Mouse (Mus musculus) megakaryocyte, adult 5-6 weeks (primary cell): ENCODE measurements around the gene Carmil3. TPM values are rescaled to one million over a fixed set of nuclear protein-coding genes. Genes with fewer than 3 reads are reported as not detected.
A peak's percentile ranks its signal among the peaks of the same experiment; 100 is the strongest.

Experiments used
- ATAC-seq: 2 replicates; pipeline ENCODE4 v1.8.0; 2016; ENCODE audit warnings: mild to moderate bottlenecking, inconsistent platforms; ENCODE audit not compliant: poor library complexity, severe bottlenecking
- total RNA-seq, 2 experiments: library from RNA; stranded (forward) in 1 of 2; stranded (reverse) in 1 of 2; fragments of 153-499, 151-499 nt in 1 of 2; fragments of 221-1000, 200-1000 nt in 1 of 2; gene quantifications; 2 replicates each; pipeline versions ENCODE4 v1.2.3 to v1.2.4; 2015 to 2017

Gene Carmil3
- total RNA-seq, 2 experiments from 2014 or later: 0.15 to 1.5 TPM

GRCm38 (mm10) chr14:55540787-55541321, 50.4 kb downstream of the Carmil3 start:
- no peak for ATAC-seq

- ATAC-seq: no peak
These were observed 51.8 kb downstream of the Carmil3 start for GRCm38 (mm10) chr14:55542268-55542667.

- ATAC-seq: no peak
These were observed 53.9 kb downstream of the Carmil3 start for GRCm38 (mm10) chr14:55544334-55544733.

DNA sequence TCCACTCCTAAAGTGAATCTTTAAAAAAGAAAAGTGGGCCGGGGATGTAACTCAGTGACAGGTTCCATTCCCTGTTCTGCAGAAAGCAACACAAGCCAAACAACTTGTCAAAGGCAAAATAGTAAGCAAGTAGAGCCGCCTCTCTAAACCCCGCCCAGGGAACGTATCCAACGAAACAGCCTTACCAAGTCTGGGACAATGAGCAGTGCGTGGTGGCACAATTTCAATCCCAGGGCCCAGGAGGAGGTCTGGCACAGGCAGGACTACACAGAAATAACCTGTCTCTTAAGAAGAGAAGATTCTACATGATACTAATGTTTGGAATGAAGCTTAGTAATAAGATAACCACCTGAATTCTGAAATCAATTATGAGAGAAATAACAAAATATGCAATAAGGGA, 59.7 kb downstream of the Carmil3 start:
- ATAC-seq: no peak

- no peak for ATAC-seq
These were observed 60.9 kb downstream of the Carmil3 start for GRCm38 (mm10) chr14:55551347-55551746.

DNA sequence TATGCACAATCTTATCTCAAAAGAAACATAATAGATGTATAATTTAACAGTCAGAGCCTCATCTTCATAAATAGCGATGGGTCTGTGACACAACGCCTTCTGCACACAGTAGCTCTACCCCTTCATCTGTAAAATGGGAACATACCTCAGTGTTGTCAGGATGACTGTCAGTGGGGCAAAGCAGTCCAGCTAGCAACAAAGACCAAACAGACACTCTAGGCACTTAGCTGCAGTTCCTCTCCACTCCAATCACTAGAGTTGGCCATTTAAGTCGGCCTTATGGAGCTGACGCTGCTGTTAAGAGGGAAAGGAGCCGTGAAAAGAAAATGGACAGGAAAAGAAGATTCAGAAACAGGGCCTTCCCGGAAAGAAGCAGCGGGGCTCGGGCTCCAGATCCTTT, 61.3 kb downstream of the Carmil3 start:
- no peak for ATAC-seq

DNA sequence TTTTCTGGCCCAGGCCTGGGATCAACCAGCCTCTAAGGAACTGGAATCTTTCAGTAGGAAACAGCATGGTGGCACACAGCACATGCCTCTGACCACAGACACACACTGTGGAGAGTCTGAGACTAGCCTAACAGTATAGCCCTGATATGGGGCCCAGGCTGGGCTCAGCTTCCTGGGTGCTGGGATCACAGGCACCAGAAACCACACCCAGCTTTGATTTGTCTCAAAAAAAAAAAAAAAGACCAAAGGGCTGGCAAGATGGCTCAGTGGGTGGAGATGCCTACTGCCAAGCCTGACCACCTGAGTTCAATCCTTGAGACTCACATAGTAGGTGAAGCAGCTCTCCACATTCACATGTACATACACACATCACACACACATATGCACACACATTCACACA, 64.2 kb downstream of the Carmil3 start:
- no peak for ATAC-seq

- no peak for ATAC-seq
These were observed 65.3 kb downstream of the Carmil3 start for GRCm38 (mm10) chr14:55555788-55556187.

- ATAC-seq: peak; percentile 39
These were observed 66.6 kb downstream of the Carmil3 start for GRCm38 (mm10) chr14:55557003-55557402.

DNA sequence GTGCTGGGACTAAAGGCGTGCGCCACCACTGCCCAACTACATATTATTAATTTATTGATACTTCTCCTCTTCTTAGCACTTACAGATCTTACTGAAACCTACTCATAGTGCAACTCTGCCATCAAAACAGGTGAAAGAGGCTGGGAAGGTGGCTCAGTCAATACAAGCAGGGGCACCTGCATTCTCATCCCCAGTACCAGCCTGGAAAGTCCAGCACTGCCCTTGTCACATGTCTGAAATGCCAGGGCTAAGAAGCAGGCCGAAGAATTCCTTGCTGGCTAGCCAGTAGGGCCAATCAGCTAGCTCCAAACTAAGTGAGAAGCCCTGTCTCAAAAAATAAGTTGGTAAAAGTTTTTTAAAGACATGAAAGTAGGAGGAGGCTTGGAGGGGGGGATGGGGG, 67.1 kb downstream of the Carmil3 start:
- no peak for ATAC-seq

Other genes with a start within 250 kb of the Carmil3 start
- gene Dhrs4, start 11.9 kb upstream of the Carmil3 start, total RNA-seq (2015): 31.2 and 34.4 TPM in 2 replicates
- gene Dhrs4, start 11.9 kb upstream of the Carmil3 start, total RNA-seq (2017): 43.1 and 47.6 TPM in 2 replicates
- gene Cpne6, start 19.8 kb downstream of the Carmil3 start, total RNA-seq (2015): not detected in 2 replicates
- not detected in 2 replicates for gene Cpne6, start 19.8 kb downstream of the Carmil3 start, total RNA-seq (2017)
- not detected in 2 replicates for gene Nrl, start 34.3 kb downstream of the Carmil3 start, total RNA-seq (2015)
- not detected in 2 replicates for gene Nrl, start 34.3 kb downstream of the Carmil3 start, total RNA-seq (2017)
- gene Pck2, start 49.6 kb downstream of the Carmil3 start, total RNA-seq (2015): 11.7 and 16.0 TPM in 2 replicates
- gene Pck2, start 49.6 kb downstream of the Carmil3 start, total RNA-seq (2017): 26.3 and 30.3 TPM in 2 replicates
- 41.6 and 47.3 TPM in 2 replicates for gene Dcaf11, start 69.4 kb downstream of the Carmil3 start, total RNA-seq (2015)
- 43.5 and 107 TPM in 2 replicates for gene Dcaf11, start 69.4 kb downstream of the Carmil3 start, total RNA-seq (2017)
- 2.1 and 4.1 TPM in 2 replicates for gene A730061H03Rik, start 69.8 kb downstream of the Carmil3 start, total RNA-seq (2015)
- gene A730061H03Rik, start 69.8 kb downstream of the Carmil3 start, total RNA-seq (2017): 2.6 and 9.3 TPM in 2 replicates
- 0.33 TPM in 1 of 2 replicates, not detected in the other for gene Fitm1, start 85.0 kb downstream of the Carmil3 start, total RNA-seq (2015)
- gene Fitm1, start 85.0 kb downstream of the Carmil3 start, total RNA-seq (2017): not detected in 2 replicates
- gene Psme1, start 87.5 kb downstream of the Carmil3 start, total RNA-seq (2015): 707 and 794 TPM in 2 replicates
- 278 and 305 TPM in 2 replicates for gene Psme1, start 87.5 kb downstream of the Carmil3 start, total RNA-seq (2017)
- gene Emc9, start 94.7 kb downstream of the Carmil3 start, total RNA-seq (2015): 11.2 and 15.9 TPM in 2 replicates
- 8.2 and 10.5 TPM in 2 replicates for gene Emc9, start 94.7 kb downstream of the Carmil3 start, total RNA-seq (2017)
- gene Psme2, start 100.5 kb downstream of the Carmil3 start, total RNA-seq (2015): 420 and 439 TPM in 2 replicates
- 286 and 332 TPM in 2 replicates for gene Psme2, start 100.5 kb downstream of the Carmil3 start, total RNA-seq (2017)
- 27.2 and 42.8 TPM in 2 replicates for gene Rnf31, start 101.1 kb downstream of the Carmil3 start, total RNA-seq (2015)
- gene Rnf31, start 101.1 kb downstream of the Carmil3 start, total RNA-seq (2017): 20.2 and 25.7 TPM in 2 replicates
- gene Irf9, start 112.9 kb downstream of the Carmil3 start, total RNA-seq (2015): 69.7 and 70.9 TPM in 2 replicates
- gene Irf9, start 112.9 kb downstream of the Carmil3 start, total RNA-seq (2017): 92.0 and 98.7 TPM in 2 replicates
- gene Rec8, start 127.4 kb downstream of the Carmil3 start, total RNA-seq (2015): 0.42 and 2.2 TPM in 2 replicates
- gene Rec8, start 127.4 kb downstream of the Carmil3 start, total RNA-seq (2017): 0.15 and 2.2 TPM in 2 replicates
- gene Ipo4, start 145.3 kb downstream of the Carmil3 start, total RNA-seq (2015): 8.8 and 11.4 TPM in 2 replicates
- gene Ipo4, start 145.3 kb downstream of the Carmil3 start, total RNA-seq (2017): 2.1 and 5.1 TPM in 2 replicates
- 1.3 and 4.3 TPM in 2 replicates for gene Gm49378, start 147.2 kb downstream of the Carmil3 start, total RNA-seq (2015)
- 0.84 and 1.7 TPM in 2 replicates for gene Gm49378, start 147.2 kb downstream of the Carmil3 start, total RNA-seq (2017)
- 35.3 and 41.1 TPM in 2 replicates for gene Tm9sf1, start 153.2 kb downstream of the Carmil3 start, total RNA-seq (2015)
- 50.8 and 53.5 TPM in 2 replicates for gene Tm9sf1, start 153.2 kb downstream of the Carmil3 start, total RNA-seq (2017)
- gene Tssk4, start 159.5 kb downstream of the Carmil3 start, total RNA-seq (2015): 1.0 and 1.4 TPM in 2 replicates
- gene Tssk4, start 159.5 kb downstream of the Carmil3 start, total RNA-seq (2017): 0.26 and 0.89 TPM in 2 replicates
- gene Mdp1, start 169.9 kb downstream of the Carmil3 start, total RNA-seq (2015): 30.5 and 34.4 TPM in 2 replicates
- gene Mdp1, start 169.9 kb downstream of the Carmil3 start, total RNA-seq (2017): 27.0 and 28.3 TPM in 2 replicates
- gene Gmpr2, start 181.3 kb downstream of the Carmil3 start, total RNA-seq (2015): 24.0 and 24.8 TPM in 2 replicates
- gene Gmpr2, start 181.3 kb downstream of the Carmil3 start, total RNA-seq (2017): 26.2 and 29.7 TPM in 2 replicates
- 421 and 452 TPM in 2 replicates for gene Nedd8, start 181.5 kb downstream of the Carmil3 start, total RNA-seq (2015)
- gene Nedd8, start 181.5 kb downstream of the Carmil3 start, total RNA-seq (2017): 297 and 326 TPM in 2 replicates
- gene Tinf2, start 191.2 kb downstream of the Carmil3 start, total RNA-seq (2015): 24.2 and 27.2 TPM in 2 replicates
- gene Tinf2, start 191.2 kb downstream of the Carmil3 start, total RNA-seq (2017): 25.1 and 39.8 TPM in 2 replicates
- 1.6 and 1.7 TPM in 2 replicates for gene Tgm1, start 223.3 kb downstream of the Carmil3 start, total RNA-seq (2015)
- gene Tgm1, start 223.3 kb downstream of the Carmil3 start, total RNA-seq (2017): 1.0 and 2.1 TPM in 2 replicates
- gene Rabggta, start 231.6 kb downstream of the Carmil3 start, total RNA-seq (2015): 10.0 and 12.5 TPM in 2 replicates
- 8.5 and 13.7 TPM in 2 replicates for gene Rabggta, start 231.6 kb downstream of the Carmil3 start, total RNA-seq (2017)